Mouse (Mus musculus): ENCODE measurements at regions not wholly inside any gene's neighbourhood (a gene's known extent, or its start where the extent isn't known, plus 50 kb on each side); places are given as distances from the start of the nearest gene placed in this dataset.
A peak's percentile ranks its signal among the peaks of the same experiment; 100 is the strongest.

DNA sequence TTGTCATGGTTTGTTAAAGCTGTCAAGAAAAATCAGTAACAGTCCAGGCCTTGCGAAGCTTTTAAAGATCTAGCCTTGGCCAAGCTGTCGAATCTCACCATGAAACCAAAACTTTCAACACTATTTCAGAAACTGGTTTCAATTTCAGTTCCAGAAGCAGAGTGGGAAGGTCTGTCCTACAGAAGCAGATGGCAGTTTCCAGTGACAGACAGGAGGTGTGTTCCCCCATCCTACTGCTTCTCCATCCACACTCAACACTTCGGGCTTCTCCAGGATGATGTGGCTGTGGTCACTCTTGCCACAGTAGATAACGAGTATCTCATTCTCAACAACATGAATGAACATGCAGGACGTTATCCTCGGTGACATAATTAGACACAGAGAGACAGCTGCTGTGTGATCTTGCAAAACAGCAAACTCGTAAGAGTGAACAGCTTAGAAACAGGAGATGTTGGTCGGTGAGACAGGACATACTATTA, 147.6 kb upstream of the Cdyl start (continued):
- TF ChIP-seq MXI1 (IDR thresholded peaks at IDR 0.05; ENCODE audit: low read depth, low read length) (no peak; the same call in 1 of the 2 replicates), ZKSCAN1 (IDR thresholded peaks at IDR 0.05; ENCODE audit: borderline replicate concordance, low read depth, low read length) (no peak), SMC3 (IDR thresholded peaks at IDR 0.05; ENCODE audit: low read depth, low read length) (peak; percentile 10; the same call in 1 of the 2 replicates), ELF1 (IDR thresholded peaks at IDR 0.05; ENCODE audit: low read depth, low read length) (no peak), CHD2 (IDR thresholded peaks at IDR 0.05; ENCODE audit: low read length) (no peak), USF2 (conservative IDR thresholded peaks at IDR 0.05; ENCODE audit: low read depth, low read length) (no peak), GABPA (IDR thresholded peaks at IDR 0.05; ENCODE audit: insufficient replicate concordance, low read depth, low read length) (no peak), KAT2A (IDR thresholded peaks at IDR 0.05; ENCODE audit: insufficient replicate concordance, low read length) (no peak), ZC3H11A (IDR thresholded peaks at IDR 0.05; ENCODE audit: low read depth, low read length) (no peak), BHLHE40 (IDR thresholded peaks at IDR 0.05; ENCODE audit: low read depth, low read length) (no peak; the same call in 1 of the 2 replicates), TCF12 (IDR thresholded peaks at IDR 0.05; ENCODE audit: low read depth, low read length) (peak; percentile 65; the same call in 1 of the 2 replicates), ETS1 (conservative IDR thresholded peaks at IDR 0.05; ENCODE audit: low read depth, low read length) (peak; percentile 54), MYC (IDR thresholded peaks at IDR 0.05; ENCODE audit: low read depth, low read length) (peak; percentile 63), NELFE (IDR thresholded peaks at IDR 0.05; ENCODE audit: low read depth, low read length) (no peak), MAFK (IDR thresholded peaks at IDR 0.05; ENCODE audit: insufficient replicate concordance, low read length) (0 out of 2 replicates have a peak, but pooled peaks have one; percentile 32)

- no peaks in the 10 kb centered on the region for H3K27me3 ChIP-seq (replicated peaks)
Measured at GRCm38 (mm10) chr13:35513120-35513519, 146.5 kb upstream of the Cdyl start.

DNA sequence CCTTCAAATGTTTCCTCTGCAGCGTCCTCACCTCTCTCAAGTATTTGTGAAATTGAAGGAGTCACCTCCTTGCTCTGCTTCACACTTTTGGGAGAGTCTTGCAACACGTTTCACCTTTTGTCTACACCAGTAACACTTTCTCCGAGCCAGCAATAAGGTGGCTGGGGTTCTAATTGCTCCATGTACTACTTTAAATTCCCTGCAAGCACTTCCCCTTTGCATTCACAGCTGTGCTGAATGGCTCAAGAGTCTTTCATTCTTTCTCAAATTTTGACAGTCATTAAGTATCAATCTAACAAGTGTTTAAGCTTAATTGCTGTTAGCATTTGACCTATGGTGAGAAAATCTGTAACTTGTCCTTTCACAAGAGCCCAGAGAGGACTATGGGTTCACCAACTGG, 144.3 kb upstream of the Cdyl start:
- no peak overlapping the region for H3K27ac ChIP-seq (ENCODE audit: insufficient read depth, low read depth)
- no peak for DNase-seq (ENCODE audit: extremely low read depth)
- H3K79me2 ChIP-seq (replicated peaks; ENCODE audit: control insufficient read depth, extremely low read depth, insufficient read depth, poor library complexity, severe bottlenecking), result no peaks in the 10 kb centered on the region
- dilution Hi-C loops (cut with MboI; ENCODE audit: extremely low pct_ligation_motif_present, extremely low pct_unique_long_range_greater_than_20kb, low sequenced_read_pairs) (no loop called here), in situ Hi-C loops (cut with MboI; ENCODE audit: low pct_ligation_motif_present, low pct_unique_long_range_greater_than_20kb, low sequenced_read_pairs) (no loop called here)
- no peak overlapping the region for H3K4me3 ChIP-seq (replicated peaks in 1 of 3; ENCODE audit: low read depth in 2 of 3, low read length in 2 of 3, poor library complexity in 1 of 3)
- no peak overlapping the region for H3K4me2 ChIP-seq (ENCODE audit: insufficient read depth, low read depth, poor library complexity, severe bottlenecking)
- no peak for TF ChIP-seq POLR2A (IDR thresholded peaks at IDR 0.05; ENCODE audit: low read depth, low read length)
- no peak for TF ChIP-seq SMC3 (IDR thresholded peaks at IDR 0.05; ENCODE audit: low read depth, low read length)
- TF ChIP-seq JUN (IDR thresholded peaks at IDR 0.05; ENCODE audit: insufficient read depth, low read depth, low read length), result no peak
- TF ChIP-seq IRF4 (IDR thresholded peaks at IDR 0.05; ENCODE audit: low read depth, low read length), result no peak
- TF ChIP-seq NELFE (IDR thresholded peaks at IDR 0.05; ENCODE audit: low read depth, low read length), result no peak
- peaks cover 13 to 39% of the 10 kb centered on the region in 2 experiments for H3K4me1 ChIP-seq (ENCODE audit: control insufficient read depth in 1 of 2, insufficient read depth in 2 of 2)
- no peaks in the 10 kb centered on the region for H3K9me3 ChIP-seq (replicated peaks; ENCODE audit: low read length)
- H3K9ac ChIP-seq (ENCODE audit: insufficient read depth, low read depth), result no peak overlapping the region
- H3K36me3 ChIP-seq (replicated peaks in 1 of 2; ENCODE audit: control insufficient read depth in 1 of 2, insufficient read depth in 1 of 2, low read length in 1 of 2), result no peaks in the 10 kb centered on the region
- H3K27me3 ChIP-seq (replicated peaks), result no peaks in the 10 kb centered on the region

More at GRCm38 (mm10) chr13:35513120-35513519, 146.5 kb upstream of the Cdyl start:
- H3K4me1 ChIP-seq (ENCODE audit: control insufficient read depth in 1 of 2, insufficient read depth in 2 of 2), result peaks cover 13 to 39% of the 10 kb centered on the region in 2 experiments
- peak; percentile 19 for DNase-seq (ENCODE audit: extremely low read depth)
- dilution Hi-C loops (cut with MboI; ENCODE audit: extremely low pct_ligation_motif_present, extremely low pct_unique_long_range_greater_than_20kb, low sequenced_read_pairs), result no loop called here
- no peak overlapping the region for H3K4me2 ChIP-seq (ENCODE audit: insufficient read depth, low read depth, poor library complexity, severe bottlenecking)
- H3K9ac ChIP-seq (ENCODE audit: insufficient read depth, low read depth), result no peak overlapping the region
- no peaks in the 10 kb centered on the region for H3K79me2 ChIP-seq (replicated peaks; ENCODE audit: control insufficient read depth, extremely low read depth, insufficient read depth, poor library complexity, severe bottlenecking)
- H3K4me3 ChIP-seq (replicated peaks in 1 of 3; ENCODE audit: low read depth in 2 of 3, low read length in 2 of 3, poor library complexity in 1 of 3), result no peak overlapping the region
- H3K27ac ChIP-seq (ENCODE audit: insufficient read depth, low read depth), result no peak overlapping the region
- H3K36me3 ChIP-seq (replicated peaks in 1 of 2; ENCODE audit: control insufficient read depth in 1 of 2, insufficient read depth in 1 of 2, low read length in 1 of 2), result no peaks in the 10 kb centered on the region
- in situ Hi-C loops (cut with MboI; ENCODE audit: low pct_ligation_motif_present, low pct_unique_long_range_greater_than_20kb, low sequenced_read_pairs), result no loop called here
- H3K9me3 ChIP-seq (replicated peaks; ENCODE audit: low read length), result no peaks in the 10 kb centered on the region
- TF ChIP-seq MXI1 (IDR thresholded peaks at IDR 0.05; ENCODE audit: low read depth, low read length) (no peak), TBP (conservative IDR thresholded peaks at IDR 0.05; ENCODE audit: low read depth, low read length) (no peak)

All from CH12.LX (cell line).